In genomic region chr17:69495531-69495930, GRCm38 (mm10) we compare ENCODE assay signal across 15 mouse cellular contexts. TPM values are rescaled to one million over a fixed set of nuclear protein-coding genes. Genes with fewer than 3 reads are reported as not detected.
A peak's percentile ranks its signal among the peaks of the same experiment; 100 is the strongest.
DNase-seq lines count a peak whose midpoint lies in the region; ATAC-seq and TF ChIP-seq lines count a peak whose summit lies in the region.
"Had no signal": no experiment of that assay in that cellular context is flagged by ENCODE, and none has a peak within 500 bp of the region (broad histone marks: within the 10 kb centered on the region; RNA-seq: fewer than 3 reads in every experiment).

No protein-coding gene starts in this region.

- TF ChIP-seq RAD21 in CH12.LX (IDR thresholded peaks at IDR 0.05; ENCODE audit: low read depth, low read length): no peak; the same call in none of the 2 replicates

- peak; percentile 29; the same call in 1 of the 2 replicates for TF ChIP-seq CTCF in hindbrain, postnatal 0 days (IDR thresholded peaks at IDR 0.05; ENCODE audit: low read depth)
- peak in 1 of 2 experiments; percentile 23; a peak in 1 of 4 replicates for TF ChIP-seq CTCF in CH12.LX (conservative IDR thresholded peaks at IDR 0.05 in 1 of 2, IDR thresholded peaks at IDR 0.05 in 1 of 2; ENCODE audit: low read depth in 2 of 2, low read length in 2 of 2)

- peak; percentile 18 for DNase-seq in hindbrain, postnatal 0 days (ENCODE audit: low spot score)
- DNase-seq in 416B (ENCODE audit: low read depth) (peak; percentile 47), CH12.LX (ENCODE audit: extremely low read depth) (peak; percentile 18)
- peak; percentile 12 for DNase-seq in forelimb bud, embryonic 11.5 days (ENCODE audit: low read depth, low spot score)
- DNase-seq in right cerebral cortex, postnatal 14 days: no peak
- DNase-seq in adrenal gland, adult 2 months: no peak
- no peak for DNase-seq in right cerebral cortex, adult 2 months (ENCODE audit: low spot score in 2 of 2)
- DNase-seq: layer of hippocampus, adult 9-11 months; lung, postnatal 14 days had no signal

- H3K4me3 ChIP-seq in hindbrain, postnatal 0 days (ENCODE audit: low read length): no peak overlapping the region
- H3K4me3 ChIP-seq in hindbrain, embryonic 13.5 days: no peak overlapping the region
- H3K4me3 ChIP-seq in CH12.LX (replicated peaks in 1 of 3; ENCODE audit: low read depth in 2 of 3, low read length in 2 of 3, poor library complexity in 1 of 3): no peak overlapping the region
- H3K4me3 ChIP-seq: limb, embryonic 12.5 days had no signal

- dilution Hi-C loops in CH12.LX (cut with MboI; ENCODE audit: extremely low pct_ligation_motif_present, extremely low pct_unique_long_range_greater_than_20kb, low sequenced_read_pairs): no loop called here

- no peaks in the 10 kb centered on the region for H3K36me3 ChIP-seq in hindbrain, postnatal 0 days (ENCODE audit: insufficient read depth, low read length)
- H3K36me3 ChIP-seq in hindbrain, embryonic 13.5 days: no peaks in the 10 kb centered on the region
- H3K36me3 ChIP-seq in CH12.LX (replicated peaks in 1 of 2; ENCODE audit: control insufficient read depth in 1 of 2, insufficient read depth in 1 of 2, low read length in 1 of 2): no peaks in the 10 kb centered on the region
- H3K36me3 ChIP-seq: limb, embryonic 12.5 days had no signal

- ATAC-seq in hindbrain, postnatal 0 days: no peak
- no peak for ATAC-seq in hindbrain, embryonic 13.5 days (ENCODE audit: low FRiP score)
- ATAC-seq: intestine, embryonic 16.5 days had no signal

- no peak overlapping the region for H3K4me2 ChIP-seq in hindbrain, postnatal 0 days (ENCODE audit: low read depth, low read length)
- no peak overlapping the region for H3K4me2 ChIP-seq in hindbrain, embryonic 13.5 days
- no peak overlapping the region for H3K4me2 ChIP-seq in CH12.LX (ENCODE audit: insufficient read depth, low read depth, poor library complexity, severe bottlenecking)
- H3K4me2 ChIP-seq: limb, embryonic 12.5 days had no signal

- TF ChIP-seq EP300 in CH12.LX (IDR thresholded peaks at IDR 0.05; ENCODE audit: low read length): no peak

- no peaks in the 10 kb centered on the region for H3K9me3 ChIP-seq in hindbrain, postnatal 0 days (ENCODE audit: low read length)
- H3K9me3 ChIP-seq in hindbrain, embryonic 13.5 days: no peaks in the 10 kb centered on the region
- H3K9me3 ChIP-seq in CH12.LX (replicated peaks; ENCODE audit: low read length): peaks cover 10% of the 10 kb centered on the region
- H3K9me3 ChIP-seq: limb, embryonic 12.5 days had no signal

- 42% methylated on average over 2 of the region's 2 CpGs for WGBS in hindbrain, postnatal 0 days
- 49% methylated on average over 2 of the region's 2 CpGs for WGBS in hindbrain, embryonic 13.5 days

- H3K9ac ChIP-seq in hindbrain, postnatal 0 days (replicated peaks; ENCODE audit: low read length): no peak overlapping the region
- H3K9ac ChIP-seq in hindbrain, embryonic 13.5 days: no peak overlapping the region
- no peak overlapping the region for H3K9ac ChIP-seq in CH12.LX (ENCODE audit: insufficient read depth, low read depth)
- H3K9ac ChIP-seq: limb, embryonic 12.5 days had no signal

- no peaks in the 10 kb centered on the region for H3K4me1 ChIP-seq in hindbrain, postnatal 0 days (ENCODE audit: insufficient read depth, low read length)
- no peaks in the 10 kb centered on the region for H3K4me1 ChIP-seq in hindbrain, embryonic 13.5 days (replicated peaks)
- H3K4me1 ChIP-seq in CH12.LX (ENCODE audit: control insufficient read depth in 1 of 2, insufficient read depth in 2 of 2): no peaks in the 10 kb centered on the region
- H3K4me1 ChIP-seq: limb, embryonic 12.5 days had no signal

- TF ChIP-seq POLR2A in CH12.LX (IDR thresholded peaks at IDR 0.05; ENCODE audit: low read depth, low read length): no peak

- no peaks in the 10 kb centered on the region for H3K79me2 ChIP-seq in CH12.LX (replicated peaks; ENCODE audit: control insufficient read depth, extremely low read depth, insufficient read depth, poor library complexity, severe bottlenecking)

- in situ Hi-C loops in CH12.LX (cut with MboI; ENCODE audit: low pct_ligation_motif_present, low pct_unique_long_range_greater_than_20kb, low sequenced_read_pairs): no loop called here

- no peak overlapping the region for H3K27ac ChIP-seq in hindbrain, postnatal 0 days
- H3K27ac ChIP-seq in hindbrain, embryonic 13.5 days: no peak overlapping the region
- no peak overlapping the region for H3K27ac ChIP-seq in CH12.LX (ENCODE audit: insufficient read depth, low read depth)
- H3K27ac ChIP-seq: limb, embryonic 12.5 days had no signal

- no peaks in the 10 kb centered on the region for H3K27me3 ChIP-seq in hindbrain, postnatal 0 days (ENCODE audit: insufficient read depth, low read length)
- no peaks in the 10 kb centered on the region for H3K27me3 ChIP-seq in hindbrain, embryonic 13.5 days
- no peaks in the 10 kb centered on the region for H3K27me3 ChIP-seq in CH12.LX (replicated peaks)
- H3K27me3 ChIP-seq: limb, embryonic 12.5 days had no signal

TF ChIP-seq in CH12.LX, 34 proteins besides CTCF, POLR2A, EP300 and RAD21:
- no peak for TF ChIP-seq POLR2AphosphoS2 (IDR thresholded peaks at IDR 0.05; ENCODE audit: low read depth, low read length)
- TF ChIP-seq IRF4 (IDR thresholded peaks at IDR 0.05; ENCODE audit: low read depth, low read length): no peak

RNA-seq across cellular contexts. Expression of gene Akain1, which starts 56.4 kb away (rescaled TPM):
- 1.4 and 2.3 TPM in 2 replicates for total RNA-seq in hindbrain, postnatal 0 days (2014; rRNA removed)
- polyA plus RNA-seq in hindbrain, postnatal 0 days (2015; fragmentation: Nextera tagmentation; extraction: Ambion mirVana): 1.9 and 2.3 TPM in 2 replicates
- polyA plus RNA-seq in hindbrain, embryonic 13.5 days (2015; fragmentation: Nextera tagmentation; extraction: Ambion mirVana): 0.70 and 0.96 TPM in 2 replicates
- total RNA-seq in CH12.LX (2012; rRNA removed) (not detected in 2 replicates), CH12.LX (2014; rRNA removed) (not detected in 2 replicates)
- polyA plus RNA-seq in CH12.LX (2012; ENCODE audit: insufficient read length, low read depth): not detected in 2 replicates
- total RNA-seq in adrenal gland, adult 2 months (2021): not detected
- 0.08 TPM in 1 of 2 replicates, not detected in the other for polyA plus RNA-seq in adrenal gland, adult 2 months (2012; rRNA removed)
- total RNA-seq: gastrocnemius, adult 8-10 months had no signal
- polyA plus RNA-seq: heart, embryonic 14.5 days; intestine, embryonic 16.5 days; limb, embryonic 12.5 days; urinary bladder, adult 2 months had no signal

Comparison
In these comparisons a context has a peak if more than half of its experiments do, and no peak if none do; other contexts are left out.
1. DNase-seq: peak in hindbrain, postnatal 0 days (single experiment), 416B (single experiment), CH12.LX (single experiment) and forelimb bud, embryonic 11.5 days (single experiment); none in right cerebral cortex, postnatal 14 days (single experiment), adrenal gland, adult 2 months (single experiment) and right cerebral cortex, adult 2 months (0 of 2).